Mouse (Mus musculus) midbrain, embryonic 12.5 days (tissue): Measurements from ENCODE around the gene Inha. TPM values are rescaled to one million over a fixed set of nuclear protein-coding genes. Genes with fewer than 3 reads are reported as not detected.

Experiments used
- ATAC-seq: fragments of 200-750 bp; cut with Nextera tagmentation; 2 replicates; pipeline ENCODE4 v1.8.0; 2017; ENCODE audit warnings: low read depth, moderate TSS enrichment, moderate library complexity; ENCODE audit not compliant: low FRiP score
- H3K27ac ChIP-seq: fragments of 300-500 bp; sonication (generic); replicated peaks from 2 replicates; pipeline ENCODE4 v1.5.1; 2016; ENCODE audit warnings: mild to moderate bottlenecking
- H3K27me3 ChIP-seq: fragments of 300-500 bp; sonication (generic); 2 replicates; pipeline ENCODE4 v1.6.1; 2016; ENCODE audit warnings: mild to moderate bottlenecking
- H3K36me3 ChIP-seq: fragments of 300-500 bp; sonication (generic); 2 replicates; pipeline ENCODE4 v1.6.1; 2016
- H3K4me1 ChIP-seq: fragments of 300-500 bp; sonication (generic); 2 replicates; pipeline ENCODE4 v1.6.1; 2016
- H3K4me2 ChIP-seq: fragments of 300-500 bp; sonication (generic); replicated peaks from 2 replicates; pipeline ENCODE4 v1.6.1; 2016; ENCODE audit warnings: mild to moderate bottlenecking, moderate library complexity
- H3K4me3 ChIP-seq: fragments of 300-500 bp; sonication (generic); 2 replicates; pipeline ENCODE4 v1.5.1; 2016; ENCODE audit warnings: mild to moderate bottlenecking
- H3K9ac ChIP-seq: fragments of 300-500 bp; sonication (generic); replicated peaks from 2 replicates; pipeline ENCODE4 v1.6.1; 2016; ENCODE audit warnings: mild to moderate bottlenecking, moderate library complexity
- H3K9me3 ChIP-seq: fragments of 300-500 bp; sonication (generic); 2 replicates; pipeline ENCODE4 v1.6.1; 2016; ENCODE audit warnings: mild to moderate bottlenecking
- WGBS: fragments of 180-500 bp; shearing (Covaris S2); methylation state at CpG from one replicate; pipeline ENCODE4 v1.1.7; 2016; 5-methylcytosine and 5-hydroxymethylcytosine counted together
- polyA plus RNA-seq: library from polyadenylated mRNA; unstranded; fragments of >200 nt; fragmentation: Nextera tagmentation; extraction: Ambion mirVana; gene quantifications from 2 replicates; pipeline ENCODE4 v1.2.1, GENCODE M21; 2016

Gene Inha
- polyA plus RNA-seq, 1 experiment from 2014 or later, result 7.2 TPM

- Histone ChIP-seq H3K4me2 (peak overlapping the region; percentile 90), H3K9me3 (no peaks in the 10 kb centered on the region), H3K27ac (0 out of 2 replicates have a peak overlapping the region, but pooled peaks have one; percentile 8), H3K27me3 (peaks cover 25% of the 10 kb centered on the region), H3K4me1 (peaks cover 33% of the 10 kb centered on the region), H3K36me3 (peaks cover 44% of the 10 kb centered on the region), H3K9ac (0 out of 2 replicates have a peak overlapping the region, but pooled peaks have one; percentile 21), H3K4me3 (peak overlapping the region; percentile 82)
- 13% methylated on average over 35 of the region's 35 CpGs for WGBS
- no peak for ATAC-seq
Observed at GRCm38 (mm10) chr1:75477264-75477965, 29.5 kb upstream of the Inha start.

GRCm38 (mm10) chr1:75477966-75478290 is 28.9 kb upstream of the Inha start:
- H3K27ac ChIP-seq, result no peak overlapping the region
- H3K4me1 ChIP-seq, result peaks cover 38% of the 10 kb centered on the region
- peak overlapping the region; percentile 90 for H3K4me2 ChIP-seq
- peaks cover 31% of the 10 kb centered on the region for H3K27me3 ChIP-seq
- peak overlapping the region; percentile 20; the same call in 1 of the 2 replicates for H3K9ac ChIP-seq
- peaks cover 44% of the 10 kb centered on the region for H3K36me3 ChIP-seq
- no peaks in the 10 kb centered on the region for H3K9me3 ChIP-seq
- 63% methylated on average over 3 of the region's 3 CpGs for WGBS
- no peak for ATAC-seq
- peak overlapping the region; percentile 82 for H3K4me3 ChIP-seq

GRCm38 (mm10) chr1:75478497-75478896 is 28.4 kb upstream of the Inha start:
- peak overlapping the region; percentile 86 for H3K9ac ChIP-seq
- H3K4me1 ChIP-seq, result peaks cover 38% of the 10 kb centered on the region
- peak overlapping the region; percentile 90 for H3K4me2 ChIP-seq
- H3K27me3 ChIP-seq, result peaks cover 36% of the 10 kb centered on the region
- H3K36me3 ChIP-seq, result peaks cover 44% of the 10 kb centered on the region
- H3K9me3 ChIP-seq, result no peaks in the 10 kb centered on the region
- peak overlapping the region; percentile 78 for H3K27ac ChIP-seq
- WGBS, result under 1% methylated on average over 25 of the region's 25 CpGs
- H3K4me3 ChIP-seq, result peak overlapping the region; percentile 82
- no peak; the same call in 1 of the 2 replicates for ATAC-seq

GRCm38 (mm10) chr1:75478916-75479634 is 27.8 kb upstream of the Inha start, which contains the start of the genes Chpf and Tmem198:
TSS of gene Chpf (minus strand) at chr1:75479307.
TSS of gene Tmem198 (plus strand) at chr1:75479532.
- Histone ChIP-seq H3K4me3 (peak within 1 kb of the TSS; percentile 82), H3K4me1 (peaks cover 38% of the 10 kb centered on the region), H3K9ac (peak within 1 kb of the TSS; percentile 86), H3K4me2 (peak within 1 kb of the TSS; percentile 90), H3K9me3 (no peaks in the 10 kb centered on the region), H3K27me3 (peaks cover 42% of the 10 kb centered on the region), H3K36me3 (peaks cover 40% of the 10 kb centered on the region), H3K27ac (peak within 1 kb of the TSS; percentile 78)
- ATAC-seq, result peak; percentile 93
- WGBS, result under 1% methylated on average over 62 of the region's 76 CpGs

GRCm38 (mm10) chr1:75479635-75479989 is 27.3 kb upstream of the Inha start:
- Histone ChIP-seq H3K27ac (peak overlapping the region; percentile 78), H3K4me3 (peak overlapping the region; percentile 82), H3K36me3 (peaks cover 40% of the 10 kb centered on the region), H3K4me1 (peaks cover 38% of the 10 kb centered on the region), H3K9ac (peak overlapping the region; percentile 70), H3K4me2 (peak overlapping the region; percentile 90), H3K9me3 (no peaks in the 10 kb centered on the region), H3K27me3 (peaks cover 47% of the 10 kb centered on the region)
- ATAC-seq, result no peak; the same call in none of the 2 replicates
- WGBS, result 1% methylated on average over 24 of the region's 24 CpGs

GRCm38 (mm10) chr1:75480036-75480435 is 26.8 kb upstream of the Inha start:
- Histone ChIP-seq H3K9me3 (no peaks in the 10 kb centered on the region), H3K36me3 (peaks cover 40% of the 10 kb centered on the region), H3K4me2 (peak overlapping the region; percentile 90), H3K4me1 (peaks cover 38% of the 10 kb centered on the region), H3K27me3 (peaks cover 52% of the 10 kb centered on the region), H3K9ac (peak overlapping the region; percentile 70), H3K4me3 (peak overlapping the region; percentile 82), H3K27ac (peak overlapping the region; percentile 78)
- WGBS, result 17% methylated on average over 13 of the region's 13 CpGs
- ATAC-seq, result no peak

- Histone ChIP-seq H3K27ac (no peak overlapping the region), H3K9me3 (no peaks in the 10 kb centered on the region), H3K36me3 (peaks cover 40% of the 10 kb centered on the region), H3K4me1 (peaks cover 38% of the 10 kb centered on the region), H3K27me3 (peaks cover 59% of the 10 kb centered on the region), H3K9ac (no peak overlapping the region; the same call in 1 of the 2 replicates), H3K4me3 (peak overlapping the region; percentile 82), H3K4me2 (peak overlapping the region; percentile 90)
- ATAC-seq, result no peak
- 86% methylated on average over 7 of the region's 7 CpGs for WGBS
Observed at GRCm38 (mm10) chr1:75480735-75481134, 26.1 kb upstream of the Inha start.

- H3K9ac ChIP-seq, result no peak overlapping the region
Observed at GRCm38 (mm10) chr1:75486561-75486960, 20.3 kb upstream of the Inha start.

GRCm38 (mm10) chr1:75487040-75487404 is 19.9 kb upstream of the Inha start:
- 3% methylated on average over 13 of the region's 13 CpGs for WGBS

More at GRCm38 (mm10) chr1:75486561-75486960, 20.3 kb upstream of the Inha start:
- Histone ChIP-seq H3K4me3 (peak overlapping the region; percentile 53), H3K27ac (no peak overlapping the region), H3K27me3 (peaks cover 94% of the 10 kb centered on the region), H3K4me1 (peaks cover 25% of the 10 kb centered on the region), H3K4me2 (peak overlapping the region; percentile 88), H3K36me3 (peaks cover 43% of the 10 kb centered on the region), H3K9me3 (no peaks in the 10 kb centered on the region)
- 6% methylated on average over 24 of the region's 24 CpGs for WGBS
- ATAC-seq, result no peak; the same call in 1 of the 2 replicates

GRCm38 (mm10) chr1:75487405-75488161 is 19.3 kb upstream of the Inha start:
- H3K27ac ChIP-seq, result no peak overlapping the region
- peaks cover 94% of the 10 kb centered on the region for H3K27me3 ChIP-seq
- peak; percentile 64 for ATAC-seq
- WGBS, result under 1% methylated on average over 62 of the region's 62 CpGs
- H3K36me3 ChIP-seq, result peaks cover 44% of the 10 kb centered on the region
- peak overlapping the region; percentile 50 for H3K9ac ChIP-seq
- H3K9me3 ChIP-seq, result no peaks in the 10 kb centered on the region
- H3K4me2 ChIP-seq, result peak overlapping the region; percentile 88
- H3K4me3 ChIP-seq, result peak overlapping the region; percentile 53
- peaks cover 23% of the 10 kb centered on the region for H3K4me1 ChIP-seq

More at GRCm38 (mm10) chr1:75487040-75487404, 19.9 kb upstream of the Inha start:
- peak; percentile 3; the same call in 1 of the 2 replicates for ATAC-seq
- Histone ChIP-seq H3K9me3 (no peaks in the 10 kb centered on the region), H3K36me3 (peaks cover 44% of the 10 kb centered on the region), H3K4me3 (peak overlapping the region; percentile 53), H3K4me1 (peaks cover 25% of the 10 kb centered on the region), H3K27me3 (peaks cover 94% of the 10 kb centered on the region), H3K9ac (peak overlapping the region; percentile 50; the same call in 1 of the 2 replicates), H3K4me2 (peak overlapping the region; percentile 88), H3K27ac (no peak overlapping the region)

GRCm38 (mm10) chr1:75490785-75491551 is 15.9 kb upstream of the Inha start:
- Histone ChIP-seq H3K4me1 (peaks cover 19% of the 10 kb centered on the region), H3K27me3 (peaks cover 71% of the 10 kb centered on the region), H3K9me3 (no peaks in the 10 kb centered on the region), H3K27ac (no peak overlapping the region), H3K4me2 (no peak overlapping the region), H3K4me3 (no peak overlapping the region), H3K9ac (no peak overlapping the region), H3K36me3 (peaks cover 16% of the 10 kb centered on the region)
- WGBS, result 87% methylated on average over 34 of the region's 34 CpGs
- no peak for ATAC-seq
